Mouse (Mus musculus) liver, postnatal 0 days (tissue): ENCODE measurements around the gene Rapgef4.

Source experiments
- CTCF ChIP-seq: sonication (generic); IDR thresholded peaks from 2 replicates; pipeline ENCODE4 v1.5.1; 2016; ENCODE audit warnings: antibody characterized with exemption, low read depth
- EP300 ChIP-seq: IDR thresholded peaks from 2 replicates; pipeline ENCODE4 v1.6.1; 2016; ENCODE audit warnings: antibody characterized with exemption, low read depth, mild to moderate bottlenecking

DNA sequence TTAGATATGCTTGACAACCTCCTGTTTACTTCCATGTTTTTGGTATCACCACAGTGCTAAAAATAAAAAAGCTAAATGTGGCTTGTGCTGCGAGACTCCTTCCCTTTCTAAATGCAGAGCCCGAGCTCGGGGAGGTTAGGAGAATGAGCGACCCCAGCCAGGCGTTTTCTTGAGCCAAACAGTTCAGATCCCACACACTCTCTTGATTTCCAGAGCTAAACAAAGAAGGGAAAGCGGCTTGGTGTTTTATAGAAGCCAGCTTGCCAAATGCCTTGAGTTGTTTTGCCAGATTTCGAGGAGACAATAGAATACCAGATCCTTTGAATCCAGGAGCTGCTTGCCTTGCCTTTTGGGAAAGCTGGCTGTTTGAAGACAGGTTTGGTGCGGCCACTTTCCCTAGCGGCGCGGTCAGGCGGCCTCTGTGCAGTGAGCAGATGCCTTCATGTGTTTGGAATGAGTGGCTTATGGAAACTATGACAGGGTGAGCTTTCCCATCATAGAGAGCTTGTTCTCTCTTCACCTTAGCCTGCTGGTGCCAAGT is 254.4 kb downstream of the Rapgef4 start:
- no peak for TF ChIP-seq CTCF
- no peak for TF ChIP-seq EP300
